Mouse (Mus musculus) stomach, postnatal 0 days (tissue): ENCODE results near the gene Tcf20.

Experiments
- CTCF ChIP-seq: IDR thresholded peaks from 2 replicates; pipeline ENCODE4 v1.5.1; 2016; ENCODE audit warnings: antibody characterized with exemption, low read depth, mild to moderate bottlenecking, moderate library complexity
- EP300 ChIP-seq: optimal IDR thresholded peaks from 2 replicates; pipeline ENCODE3; 2016; ENCODE audit warnings: antibody characterized with exemption

DNA sequence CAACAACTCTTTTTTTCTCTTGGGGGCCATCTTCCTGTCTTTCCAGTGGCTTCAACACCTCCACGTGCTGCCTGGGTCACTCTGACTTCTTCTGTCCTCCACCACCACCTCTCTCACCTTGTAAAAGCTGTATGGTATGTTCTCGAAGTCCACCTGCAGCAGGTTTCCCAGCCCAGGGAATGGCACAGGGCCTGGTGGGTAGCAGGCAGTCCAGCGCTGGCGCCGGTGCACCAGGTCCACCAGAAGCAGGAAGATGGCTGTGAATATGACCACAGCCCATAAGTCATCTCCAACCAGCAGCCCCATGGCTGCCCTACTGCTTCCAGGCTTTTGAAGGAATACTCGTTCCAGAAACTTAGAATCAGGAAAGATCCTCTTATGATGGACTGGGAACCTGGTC, 193.8 kb downstream of the Tcf20 start:
- TF ChIP-seq EP300, result no peak
- TF ChIP-seq CTCF, result no peak
